Mouse (Mus musculus): ENCODE measurements around the gene Ralgps1. TPM values are rescaled to one million over a fixed set of nuclear protein-coding genes. Genes with fewer than 3 reads are reported as not detected.

Ralgps1 gene
- polyA plus RNA-seq, 1 experiment from 2014 or later: 13.7 TPM

DNA sequence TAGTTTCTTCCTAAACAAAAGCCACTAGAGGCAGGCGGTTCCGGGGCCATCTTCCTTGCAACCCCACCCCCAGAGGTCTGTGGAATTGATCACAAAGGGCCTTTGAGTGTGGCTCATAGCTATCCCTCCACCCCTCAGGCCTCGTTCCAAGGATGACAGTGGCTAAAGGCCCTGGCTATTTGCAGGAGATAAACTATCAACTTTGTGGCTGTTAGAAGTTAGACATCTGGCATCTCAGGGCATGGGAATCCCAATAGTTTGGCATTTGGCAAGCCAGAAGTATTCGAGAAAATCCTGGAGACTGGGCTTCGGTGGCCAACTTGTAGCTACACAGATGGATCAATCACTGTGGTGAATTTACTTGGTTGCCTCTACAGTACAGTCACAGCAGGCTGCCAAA is 137.4 kb downstream of the Ralgps1 start:
- no peak for TF ChIP-seq CTCF (IDR thresholded peaks at IDR 0.05)
- no peaks in the 10 kb centered on the region for H3K27me3 ChIP-seq
- no peak for ATAC-seq
- in situ Hi-C loops (cut with MboI; ENCODE audit: low pct_unique_long_range_greater_than_20kb): no loop called here
- CTCF ChIA-PET: interaction anchor here (0.8 to 2.1 kb wide), 2 partner anchors 13 to 115 kb away, joined by 3 to 7 read pairs; no protein-coding TSS in a partner anchor
- POLR2A ChIA-PET: interaction anchor here (0.8 kb wide), 1 partner anchor 57 kb away, joined by 3 read pairs; no protein-coding TSS in a partner anchor
- no peak for DNase-seq (ENCODE audit: low read depth, low spot score)

DNA sequence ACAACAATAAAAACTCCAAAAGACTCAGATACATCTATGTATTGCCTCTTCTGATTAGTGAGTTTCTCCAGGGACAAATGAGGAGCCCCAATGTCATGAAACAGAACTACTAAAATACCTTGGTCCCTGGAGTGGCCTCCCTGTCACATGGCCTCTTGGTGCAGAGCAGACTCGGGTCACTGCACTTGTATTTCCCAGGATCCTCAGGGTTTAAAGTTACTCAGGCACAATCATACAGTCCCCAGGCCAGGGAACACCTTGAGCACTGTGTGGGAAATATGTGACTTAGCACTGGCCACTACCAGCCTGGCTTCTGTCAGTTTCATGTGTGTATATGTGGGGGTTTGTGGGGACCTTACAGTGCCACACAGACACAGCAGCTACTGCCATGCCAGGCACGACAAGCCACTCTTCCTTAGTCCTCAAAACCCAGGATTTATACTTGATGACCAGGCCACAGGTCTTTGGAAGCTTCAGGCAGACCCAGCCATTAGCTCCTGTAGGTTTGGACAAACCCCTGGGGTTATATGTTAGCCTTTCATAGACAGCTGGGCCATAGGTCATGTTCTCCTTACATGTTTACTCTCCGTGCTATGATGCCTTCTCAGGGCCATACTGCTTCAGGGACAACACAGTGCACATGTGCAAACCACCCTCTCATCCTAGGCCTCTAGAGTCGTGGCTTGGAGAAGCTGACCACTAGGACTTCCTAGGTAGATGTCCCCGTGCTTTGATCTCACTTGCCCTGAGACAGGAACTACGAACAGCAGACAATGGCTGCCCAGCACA is 138.3 kb downstream of the Ralgps1 start:
- no peak for TF ChIP-seq CTCF (IDR thresholded peaks at IDR 0.05)
- in situ Hi-C loops (cut with MboI; ENCODE audit: low pct_unique_long_range_greater_than_20kb): no loop called here

DNA sequence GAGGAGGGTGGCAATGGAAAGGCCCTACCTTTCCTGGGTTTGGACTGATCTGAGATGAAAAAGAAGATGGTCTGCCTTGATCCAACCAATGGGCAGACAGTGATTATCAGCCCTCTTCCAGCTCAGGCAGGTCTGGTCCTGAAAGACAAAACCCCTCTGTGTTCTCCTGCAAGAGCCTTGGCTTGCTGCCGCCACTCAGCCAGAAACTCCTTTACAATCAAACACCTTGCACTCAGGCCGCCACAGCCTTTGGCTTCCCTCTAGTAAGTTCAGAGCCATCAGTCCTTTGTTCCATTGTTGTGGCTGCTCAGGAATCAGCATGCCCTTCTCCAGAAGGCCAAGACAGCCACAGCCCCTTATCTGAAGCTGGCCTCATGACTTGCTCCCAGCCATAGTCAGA is 139.5 kb downstream of the Ralgps1 start:
- POLR2A ChIA-PET: no interaction called here
- ATAC-seq (no peak), DNase-seq (ENCODE audit: low read depth, low spot score) (no peak)
- CTCF ChIA-PET: no interaction called here
- in situ Hi-C loops (cut with MboI; ENCODE audit: low pct_unique_long_range_greater_than_20kb): no loop called here
- no peak for TF ChIP-seq CTCF (IDR thresholded peaks at IDR 0.05)
- no peaks in the 10 kb centered on the region for H3K27me3 ChIP-seq

More for the DNA sequence above, 138.3 kb downstream of the Ralgps1 start:
- POLR2A ChIA-PET: interaction anchor here (0.8 kb wide), 1 partner anchor 56 kb away, joined by 3 read pairs; no protein-coding TSS in a partner anchor
- H3K27me3 ChIP-seq: no peaks in the 10 kb centered on the region
- CTCF ChIA-PET: interaction anchor here (0.8 kb wide), 1 partner anchor 14 kb away, joined by 3 read pairs; no protein-coding TSS in a partner anchor
- ATAC-seq: no peak
- no peak for DNase-seq (ENCODE audit: low read depth, low spot score)

DNA sequence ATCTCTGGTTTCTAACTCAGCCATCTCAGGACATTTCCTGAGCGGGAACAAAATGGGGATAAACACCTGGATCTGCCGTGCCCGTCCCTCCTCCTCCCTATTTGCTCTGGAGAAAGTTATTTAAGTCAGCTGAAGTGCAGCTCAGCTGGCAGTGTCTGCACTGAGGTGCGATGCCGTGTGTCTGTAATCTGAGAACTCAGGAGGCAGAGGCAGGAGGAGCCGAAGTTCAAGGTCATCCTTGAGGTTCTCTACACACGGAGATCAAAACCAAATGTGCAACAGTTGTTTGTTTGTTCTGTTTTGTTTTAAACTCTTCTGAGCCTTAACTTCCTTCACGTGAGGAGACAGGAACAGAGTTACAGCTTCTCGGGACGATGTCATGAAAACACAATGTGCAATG is 140.6 kb downstream of the Ralgps1 start:
- ChIA-PET CTCF (no interaction called here), POLR2A (no interaction called here)
- ATAC-seq (no peak), DNase-seq (ENCODE audit: low read depth, low spot score) (no peak)
- H3K27me3 ChIP-seq: no peaks in the 10 kb centered on the region
- TF ChIP-seq CTCF (IDR thresholded peaks at IDR 0.05): no peak
- in situ Hi-C loops (cut with MboI; ENCODE audit: low pct_unique_long_range_greater_than_20kb): no loop called here

DNA sequence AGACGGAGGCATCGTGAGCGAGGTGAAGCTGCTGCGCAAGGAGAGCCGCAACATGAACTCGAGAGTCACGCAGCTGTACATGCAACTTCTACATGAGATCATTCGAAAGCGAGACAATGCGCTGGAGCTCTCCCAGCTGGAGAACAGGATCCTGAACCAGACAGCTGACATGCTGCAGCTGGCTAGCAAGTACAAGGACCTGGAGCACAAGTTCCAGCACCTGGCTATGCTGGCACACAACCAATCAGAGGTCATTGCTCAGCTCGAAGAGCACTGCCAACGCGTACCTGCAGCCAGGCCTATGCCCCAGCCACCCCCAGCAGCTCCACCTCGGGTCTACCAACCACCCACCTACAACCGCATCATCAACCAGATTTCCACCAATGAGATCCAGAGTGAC is 142.7 kb downstream of the Ralgps1 start:
- ATAC-seq: no peak
- DNase-seq (ENCODE audit: low read depth, low spot score): no peak
- TF ChIP-seq CTCF (IDR thresholded peaks at IDR 0.05): no peak
- ChIA-PET CTCF (no interaction called here), POLR2A (no interaction called here)
- H3K27me3 ChIP-seq: no peaks in the 10 kb centered on the region
- in situ Hi-C loops (cut with MboI; ENCODE audit: low pct_unique_long_range_greater_than_20kb): no loop called here

DNA sequence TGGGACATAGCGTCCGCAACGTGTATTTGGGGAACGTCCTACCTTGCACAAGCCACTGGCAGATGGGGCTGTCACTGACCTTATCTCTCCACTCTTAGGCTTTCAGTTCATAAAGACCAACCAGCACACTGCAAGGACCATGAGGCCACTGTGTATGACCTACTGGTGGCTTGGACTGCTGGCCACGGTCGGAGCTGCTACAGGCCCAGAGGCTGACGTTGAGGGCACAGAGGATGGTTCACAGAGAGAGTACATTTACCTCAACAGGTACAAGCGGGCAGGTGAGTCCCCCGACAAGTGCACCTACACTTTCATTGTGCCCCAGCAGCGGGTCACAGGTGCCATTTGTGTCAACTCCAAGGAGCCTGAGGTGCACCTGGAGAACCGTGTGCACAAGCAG is 143.2 kb downstream of the Ralgps1 start:
- POLR2A ChIA-PET: no interaction called here
- H3K27me3 ChIP-seq: no peaks in the 10 kb centered on the region
- TF ChIP-seq CTCF (IDR thresholded peaks at IDR 0.05): no peak
- DNase-seq (ENCODE audit: low read depth, low spot score): no peak
- ATAC-seq: no peak
- in situ Hi-C loops (cut with MboI; ENCODE audit: low pct_unique_long_range_greater_than_20kb): no loop called here
- CTCF ChIA-PET: no interaction called here

DNA sequence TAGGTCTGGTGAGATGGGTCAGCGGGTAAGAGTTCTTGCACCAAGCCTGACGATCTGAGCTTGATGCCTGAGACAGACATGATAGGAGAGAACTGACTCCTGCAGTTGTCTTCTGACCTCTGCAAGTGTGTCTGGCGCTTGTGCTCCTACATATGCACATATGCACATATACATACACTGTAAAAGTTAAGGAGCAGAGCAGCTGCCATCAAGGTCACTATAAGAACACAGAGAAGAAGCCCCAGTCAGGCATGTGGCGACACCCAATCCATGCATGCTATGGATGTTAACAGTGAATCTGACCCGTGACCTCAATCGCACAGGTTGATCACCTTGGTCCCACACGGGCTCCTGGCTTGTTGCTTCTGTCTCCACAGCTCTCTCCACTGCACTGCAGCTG is 145.4 kb downstream of the Ralgps1 start:
- ATAC-seq: no peak
- ChIA-PET POLR2A (no interaction called here), CTCF (no interaction called here)
- in situ Hi-C loops (cut with MboI; ENCODE audit: low pct_unique_long_range_greater_than_20kb): no loop called here
- DNase-seq (ENCODE audit: low read depth, low spot score): no peak
- no peak for TF ChIP-seq CTCF (IDR thresholded peaks at IDR 0.05)
- H3K27me3 ChIP-seq: no peaks in the 10 kb centered on the region

DNA sequence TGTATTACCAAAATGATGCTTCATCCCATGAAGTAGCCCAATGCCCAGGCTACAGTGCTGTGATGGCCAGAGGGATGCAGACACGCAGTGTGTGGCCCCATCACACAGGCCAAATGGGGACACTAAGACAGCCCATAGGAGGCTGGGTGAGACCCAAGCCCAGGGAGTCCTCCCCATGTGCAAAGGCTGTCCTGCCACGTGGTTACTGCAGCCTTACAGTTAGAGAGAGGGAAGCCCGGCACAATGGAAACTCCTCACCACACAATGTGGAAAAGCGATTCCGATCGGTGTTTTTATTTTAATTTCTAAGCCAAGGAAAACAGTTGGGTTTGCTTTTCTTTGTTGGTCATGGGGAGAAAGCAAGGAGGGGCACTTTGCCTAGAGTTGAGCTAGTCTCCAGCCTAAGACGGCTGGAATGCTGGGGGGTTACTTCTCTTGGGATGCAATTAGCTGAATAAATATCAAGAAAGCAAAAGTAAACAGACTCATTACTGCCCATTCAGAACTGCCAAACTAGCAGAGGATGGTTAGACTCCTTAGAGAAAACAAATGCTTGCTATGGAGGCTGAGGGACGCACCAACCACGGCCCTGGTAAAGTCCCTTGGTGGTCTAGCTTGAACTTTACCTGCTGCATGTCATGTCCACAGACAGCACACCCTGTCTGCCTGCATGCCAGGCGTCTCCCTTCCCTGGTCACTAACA is 147.5 kb downstream of the Ralgps1 start:
- ATAC-seq (no peak), DNase-seq (ENCODE audit: low read depth, low spot score) (no peak)
- in situ Hi-C loops (cut with MboI; ENCODE audit: low pct_unique_long_range_greater_than_20kb): loop anchor here (5.0 kb wide), 1 partner anchor 93 kb away; no protein-coding TSS in a partner anchor
- POLR2A ChIA-PET: no interaction called here
- H3K27me3 ChIP-seq: no peaks in the 10 kb centered on the region
- no peak for TF ChIP-seq CTCF (IDR thresholded peaks at IDR 0.05)
- CTCF ChIA-PET: interaction anchor here (1.0 to 1.4 kb wide), 2 partner anchors 19 to 23 kb away, joined by 3 read pairs; no protein-coding TSS in a partner anchor

DNA sequence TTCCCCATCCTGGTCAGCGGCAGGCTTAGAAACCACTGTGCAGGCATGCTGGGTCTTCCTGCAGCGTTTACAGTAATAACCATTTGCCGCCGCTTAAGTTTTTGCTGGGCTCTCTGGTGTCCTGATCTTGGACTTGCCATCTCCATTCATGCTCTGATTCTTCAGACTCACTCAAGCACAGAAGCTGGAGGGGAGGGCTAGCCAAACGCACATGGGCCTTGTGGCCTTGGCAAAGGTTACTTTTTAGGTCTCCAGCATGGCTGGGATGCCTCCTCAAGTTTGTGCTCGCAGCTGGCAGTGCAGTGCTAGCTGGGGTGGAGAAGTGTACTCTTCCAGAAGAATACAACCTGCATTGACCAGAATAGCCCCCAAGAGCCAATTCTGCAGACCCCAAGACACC is 148.8 kb downstream of the Ralgps1 start:
- DNase-seq (ENCODE audit: low read depth, low spot score) (no peak), ATAC-seq (no peak)
- no peaks in the 10 kb centered on the region for H3K27me3 ChIP-seq
- CTCF ChIA-PET: interaction anchor here (0.6 to 1.3 kb wide), 2 partner anchors 17 to 19 kb away, joined by 3 read pairs; no protein-coding TSS in a partner anchor
- in situ Hi-C loops (cut with MboI; ENCODE audit: low pct_unique_long_range_greater_than_20kb): loop anchor here (5.0 kb wide), 1 partner anchor 95 kb away; no protein-coding TSS in a partner anchor
- no peak for TF ChIP-seq CTCF (IDR thresholded peaks at IDR 0.05)
- POLR2A ChIA-PET: no interaction called here

DNA sequence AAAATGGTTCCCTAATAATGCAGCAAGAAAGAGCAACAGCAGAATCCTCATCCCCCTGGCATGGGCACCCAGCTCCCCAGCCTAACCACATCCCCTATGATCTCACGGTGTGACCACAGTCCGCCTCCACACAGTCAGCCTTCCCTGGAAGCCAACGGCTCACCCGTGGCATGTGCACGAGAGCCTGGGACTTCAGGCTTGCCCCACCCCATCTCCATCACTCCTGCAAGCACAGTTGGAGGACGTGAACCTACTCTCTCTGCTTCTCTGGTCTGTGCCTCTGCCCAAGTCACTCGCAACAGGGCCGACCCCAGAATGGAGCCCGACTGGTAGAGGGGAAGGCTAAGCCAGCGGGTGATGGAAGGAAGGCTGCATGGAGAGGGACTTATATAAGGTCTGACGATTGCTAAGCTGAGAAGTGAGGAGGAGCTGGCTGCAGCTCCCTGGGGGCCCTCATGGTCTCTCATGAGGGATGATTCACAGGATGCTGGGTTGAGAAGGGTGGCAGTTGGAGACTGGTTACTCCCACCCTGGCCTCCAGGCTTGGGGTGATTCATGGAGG is 149.9 kb downstream of the Ralgps1 start:
- CTCF ChIA-PET: interaction anchor here (1.3 to 1.4 kb wide), 3 partner anchors 16 to 127 kb away, joined by 3 read pairs; no protein-coding TSS in a partner anchor

More for the DNA sequence above, 149.9 kb downstream of the Ralgps1 start:
- in situ Hi-C loops (cut with MboI; ENCODE audit: low pct_unique_long_range_greater_than_20kb): loop anchor here (5.0 kb wide), 1 partner anchor 96 kb away; no protein-coding TSS in a partner anchor
- POLR2A ChIA-PET: interaction anchor here (1.0 to 1.5 kb wide), 3 partner anchors 12 to 95 kb away, joined by 3 to 6 read pairs (median 4); no protein-coding TSS in a partner anchor
- H3K27me3 ChIP-seq: no peaks in the 10 kb centered on the region
- ATAC-seq (peak; percentile 49), DNase-seq (ENCODE audit: low read depth, low spot score) (peak; percentile 73)
- TF ChIP-seq CTCF (IDR thresholded peaks at IDR 0.05): no peak
